Mouse (Mus musculus) left cerebral cortex, postnatal 36 days (tissue): ENCODE data around the gene Rsl1d1. TPM values are rescaled to one million over a fixed set of nuclear protein-coding genes. Genes with fewer than 3 reads are reported as not detected.
A peak's percentile ranks its signal among the peaks of the same experiment; 100 is the strongest.
"Not testable (repeated sequence)": the region's sequence is repeated elsewhere in the genome, so short reads cannot be mapped to it uniquely, and the experiment has no call there.

Source experiments
- DNase-seq, 2 experiments: peaks; one replicate each; pipeline ENCODE4 v3.0.0; 2021 to 2022; ENCODE audit warnings: low spot score in 2 of 2, mixed read lengths in 1 of 2
- intact Hi-C: fragments of 180-260 bp; cut with DNase I; formaldehyde crosslinking; loops from one replicate; pipeline ENCODE4 v1.15.1; 2025
- microRNA-seq: library from miRNA; unstranded; fragments of <30 nt; microRNA quantifications from one replicate; pipeline ENCODE4 v1.2.0, GENCODE M21; 2022
- total RNA-seq, 2 experiments: library from RNA; stranded (reverse); gene quantifications; 2 replicates each; pipeline ENCODE4 v1.2.3; 2021

Rsl1d1 gene
- total RNA-seq, 2 experiments from 2014 or later, result 48.2 to 48.8 TPM

DNA sequence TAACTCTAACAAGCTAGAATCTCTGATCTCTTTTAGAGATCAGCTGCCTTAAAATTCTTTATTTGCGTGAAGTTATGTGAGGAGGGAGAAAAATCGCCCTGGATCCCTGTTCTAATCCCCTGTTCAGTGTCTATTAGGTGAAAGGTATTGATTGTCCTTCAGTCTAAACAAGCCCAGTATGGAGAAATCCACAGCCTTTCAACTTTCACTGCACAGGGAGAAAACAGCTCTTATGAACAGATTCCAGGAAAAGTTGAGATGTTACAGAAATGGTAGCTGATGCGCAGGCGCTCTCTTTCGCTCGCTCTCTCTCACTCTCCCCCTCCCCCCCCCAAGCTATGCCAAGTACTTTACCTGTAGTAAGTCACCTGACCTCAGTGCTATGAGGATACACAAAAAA lies 31.5 kb downstream of the Rsl1d1 start:
- intact Hi-C loops, result no loop called here
- DNase-seq, result no peak

DNA sequence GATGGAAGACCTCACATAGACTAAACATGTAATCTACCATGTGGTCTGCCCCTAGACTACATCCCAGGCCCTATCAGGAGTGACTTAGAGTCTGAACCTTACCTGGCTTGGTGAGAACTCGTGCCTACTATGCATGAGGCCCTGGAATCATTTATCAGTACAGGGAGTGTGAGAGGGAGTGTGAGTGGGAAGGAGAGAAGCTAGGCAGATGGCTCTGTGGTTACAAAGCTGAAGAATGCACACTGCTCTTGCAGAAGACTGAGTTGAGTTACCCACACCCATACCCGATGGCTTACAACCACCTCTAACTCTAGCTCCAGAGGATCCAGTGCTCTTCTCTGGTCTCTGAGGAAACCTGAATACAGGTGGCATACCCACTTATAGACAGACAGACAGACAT lies 36.7 kb downstream of the Rsl1d1 start:
- DNase-seq, result peak; percentile 29 to 37
- intact Hi-C loops, result no loop called here

DNA sequence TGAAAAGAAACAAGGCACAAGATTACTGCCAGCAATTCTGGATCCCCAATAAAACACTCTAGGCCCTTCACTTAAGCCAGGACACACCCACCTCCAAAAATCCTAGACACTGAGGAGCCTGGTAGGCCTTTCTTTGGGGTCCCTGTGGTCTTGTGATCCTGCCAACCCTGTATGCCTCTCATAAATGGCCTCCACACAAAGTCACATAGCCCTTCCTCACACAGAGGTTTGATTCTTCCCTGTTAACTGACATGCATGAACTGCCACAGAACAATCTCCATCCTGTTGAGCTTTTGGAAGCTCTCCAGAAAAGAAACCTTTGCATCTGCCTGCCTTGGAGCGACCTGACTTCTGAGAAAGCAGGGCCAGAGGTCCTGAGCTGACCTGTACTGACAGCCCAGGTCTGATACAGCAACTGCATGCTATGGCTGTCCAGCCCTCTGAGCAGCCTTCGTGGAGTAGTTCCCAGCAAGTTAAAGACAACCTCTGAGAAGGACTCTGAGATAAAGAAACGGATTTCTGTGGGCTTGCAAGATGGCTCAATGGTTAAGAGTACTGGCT lies 38.4 kb downstream of the Rsl1d1 start:
- DNase-seq, result no peak
- intact Hi-C loops, result no loop called here

DNA sequence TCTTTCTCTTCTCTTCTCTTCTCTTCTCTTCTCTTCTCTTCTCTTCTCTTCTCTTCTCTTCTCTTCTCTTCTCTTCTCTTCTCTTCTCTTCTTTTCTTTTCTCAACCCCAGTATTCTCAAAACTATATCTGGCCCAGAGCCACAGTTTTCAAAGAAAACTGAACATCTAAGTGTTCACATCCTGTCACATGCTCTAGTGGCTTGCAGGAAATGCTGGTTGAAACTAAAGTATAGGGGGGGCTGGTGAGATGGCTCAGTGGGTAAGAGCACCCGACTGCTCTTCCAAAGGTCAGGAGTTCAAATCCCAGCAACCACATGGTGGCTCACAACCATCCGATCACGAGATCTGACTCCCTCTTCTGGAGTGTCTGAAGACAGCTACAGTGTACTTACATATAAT lies 45.4 kb downstream of the Rsl1d1 start:
- intact Hi-C loops, DNase-seq: not testable (repeated sequence)

DNA sequence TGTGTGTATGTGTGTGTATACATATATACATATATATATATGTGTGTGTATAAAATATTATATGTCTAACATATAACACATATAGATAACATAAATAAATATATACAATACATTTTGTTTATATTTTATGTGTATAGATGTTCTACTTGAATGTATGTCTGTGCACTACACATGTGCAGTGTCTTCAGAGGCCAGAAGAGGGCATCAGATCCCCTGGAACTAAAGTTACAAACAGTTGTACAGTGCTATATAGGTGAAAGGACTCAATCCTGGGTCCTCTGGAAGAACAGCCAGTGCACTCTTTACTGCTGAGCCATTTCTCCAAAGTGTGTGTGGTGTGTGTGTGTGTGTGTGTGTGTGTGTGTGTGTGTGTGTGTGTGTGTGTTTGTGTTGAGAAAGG lies 48.6 kb downstream of the Rsl1d1 start:
- intact Hi-C loops, result no loop called here

DNA sequence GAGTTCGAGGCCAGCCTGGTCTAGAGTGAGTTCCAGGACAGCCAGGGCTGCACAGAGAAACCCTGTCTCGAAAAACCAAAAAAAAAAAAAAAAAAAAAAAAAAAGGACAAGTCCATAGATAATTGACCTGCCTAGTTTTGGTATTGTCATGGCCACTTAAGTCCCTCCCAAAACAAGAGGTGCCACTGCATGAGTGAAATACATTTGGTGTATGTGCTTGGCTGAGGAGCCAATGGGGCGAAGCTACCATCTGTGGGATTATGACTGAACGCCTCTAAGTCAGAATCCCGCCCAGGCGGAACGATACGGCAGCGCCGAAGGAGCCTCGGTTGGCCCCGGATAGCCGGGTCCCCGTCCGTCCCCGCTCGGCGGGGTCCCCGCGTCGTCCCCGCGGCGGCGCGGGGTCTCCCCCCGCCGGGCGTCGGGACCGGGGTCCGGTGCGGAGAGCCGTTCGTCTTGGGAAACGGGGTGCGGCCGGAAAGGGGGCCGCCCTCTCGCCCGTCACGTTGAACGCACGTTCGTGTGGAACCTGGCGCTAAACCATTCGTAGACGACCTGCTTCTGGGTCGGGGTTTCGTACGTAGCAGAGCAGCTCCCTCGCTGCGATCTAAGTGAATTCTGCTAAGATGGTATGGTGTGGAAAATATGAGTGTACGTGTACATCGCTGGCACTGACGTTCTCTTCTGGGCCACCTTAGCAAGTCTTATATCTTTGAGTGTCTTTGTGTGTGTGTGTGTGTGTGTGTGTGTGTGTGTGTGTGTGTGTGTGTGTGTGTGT lies 59.2 kb downstream of the Rsl1d1 start:
- intact Hi-C loops, result not testable (repeated sequence)
- peak; percentile 100 for DNase-seq

More for the DNA sequence above, 48.6 kb downstream of the Rsl1d1 start:
- DNase-seq, result no peak

Small RNA genes lying within 50 kb of the gene (microRNA-seq; reads per million reads assigned to microRNA genes)
- 14.7 reads per million, percentile 35 among the genes with 10 or more reads in this experiment for gene Gm23935

Other genes with a start within 250 kb of the Rsl1d1 start
- 100 to 1,000 TPM; 172 to 210 TPM for gene Snn, start 142.4 kb downstream of the Rsl1d1 start, total RNA-seq
- gene Litaf, start 137.2 kb downstream of the Rsl1d1 start, total RNA-seq, result 10 to 100 TPM; 11.1 to 13.0 TPM
- 10 to 100 TPM; 32.1 to 38.1 TPM for gene Txndc11, start 68.7 kb downstream of the Rsl1d1 start, total RNA-seq
- 10 to 100 TPM; 49.7 to 84.5 TPM for gene Zc3h7a, start 26.9 kb downstream of the Rsl1d1 start, total RNA-seq
- gene Gspt1, start 51.0 kb upstream of the Rsl1d1 start, total RNA-seq, result 10 to 100 TPM; 80.4 to 85.9 TPM
- gene Tnfrsf17, start 110.5 kb upstream of the Rsl1d1 start, total RNA-seq, result under 1 TPM; 0.68 to 0.81 TPM
- gene Snx29, start 119.6 kb upstream of the Rsl1d1 start, total RNA-seq, result 10 to 100 TPM; 18.0 to 26.7 TPM